Mouse (Mus musculus): ENCODE measurements at regions not wholly inside any gene's neighbourhood (a gene's known extent, or its start where the extent isn't known, plus 50 kb on each side); places are given as distances from the start of the nearest gene placed in this dataset.

DNA sequence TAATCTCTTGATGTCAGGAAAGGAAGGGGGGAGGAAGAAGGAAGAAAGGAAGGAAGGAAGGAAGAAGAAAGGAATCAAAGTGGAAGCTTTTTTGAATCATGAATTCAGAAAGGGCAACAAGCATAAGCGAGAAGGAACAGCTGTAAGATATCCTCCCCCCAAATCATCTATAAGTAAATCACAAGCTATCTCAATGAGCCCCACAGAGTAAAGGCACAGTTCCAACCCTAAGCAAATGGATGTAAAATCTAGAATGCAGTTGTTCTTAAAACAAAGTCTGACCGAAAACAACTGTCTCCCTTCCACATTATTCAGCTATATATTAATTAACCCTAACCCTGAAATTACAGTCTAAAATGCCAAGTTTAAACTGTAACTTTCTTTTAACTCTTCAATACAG is 136.5 kb downstream of the Mat2b start:
- TF ChIP-seq CTCF (IDR thresholded peaks at IDR 0.05; ENCODE audit: low read depth, low read length): no peak
- no peak for TF ChIP-seq POLR2A (IDR thresholded peaks at IDR 0.05; ENCODE audit: borderline replicate concordance, low read depth, low read length)

Measured in bone marrow macrophage, adult 2 months (primary cell).